Mouse (Mus musculus) MEL (cell line): ENCODE data around the gene Trim23. TPM values are rescaled to one million over a fixed set of nuclear protein-coding genes. Genes with fewer than 3 reads are reported as not detected.
A peak's percentile ranks its signal among the peaks of the same experiment; 100 is the strongest.

Experiments used
- DNase-seq: peaks from one replicate; pipeline ENCODE4 v3.0.0; 2011; ENCODE audit warnings: low read depth, low spot score
- H3K27ac ChIP-seq: 2 replicates; pipeline ENCODE4 v1.5.1; 2012; ENCODE audit warnings: low read depth, mild to moderate bottlenecking, control low read depth, low read length, moderate library complexity; ENCODE audit not compliant: control insufficient read depth
- H3K27me3 ChIP-seq, 2 experiments: fragments of 150-350 bp in 1 of 2; sonication (generic) in 1 of 2; 2 replicates each; pipeline ENCODE4 v1.6.1; 2012; ENCODE audit warnings: low read length in 2 of 2, mild to moderate bottlenecking in 2 of 2, improper control_type of control experiment in 1 of 2, moderate library complexity in 1 of 2; ENCODE audit not compliant: insufficient read depth in 2 of 2, control insufficient read depth in 1 of 2
- H3K36me3 ChIP-seq, 2 experiments: 2 replicates each; pipeline ENCODE4 v1.6.1; 2012 to 2014; ENCODE audit warnings: low read length in 2 of 2, improper control_type of control experiment in 1 of 2, inconsistent platforms in 1 of 2, mild to moderate bottlenecking in 1 of 2; ENCODE audit not compliant: insufficient read depth in 2 of 2, control insufficient read depth in 1 of 2
- H3K4me1 ChIP-seq, 2 experiments: fragments of 150-350 bp in 1 of 2; sonication (generic) in 1 of 2; 2 replicates each; pipeline ENCODE4 v1.6.1; 2012; ENCODE audit warnings: low read length in 2 of 2, improper control_type of control experiment in 1 of 2, mild to moderate bottlenecking in 1 of 2; ENCODE audit not compliant: insufficient read depth in 2 of 2, control insufficient read depth in 1 of 2
- H3K4me3 ChIP-seq, 2 experiments: fragments of 150-350 bp in 1 of 2; sonication (generic) in 1 of 2; 2 replicates each; pipeline ENCODE4 v1.5.1; 2012; ENCODE audit warnings: low read depth in 2 of 2, low read length in 2 of 2, mild to moderate bottlenecking in 2 of 2, moderate library complexity in 2 of 2, control low read depth in 1 of 2, improper control_type of control experiment in 1 of 2; ENCODE audit not compliant: control insufficient read depth in 1 of 2, insufficient read depth in 1 of 2
- H3K79me2 ChIP-seq: 2 replicates; pipeline ENCODE4 v1.6.1; 2012; ENCODE audit warnings: mild to moderate bottlenecking, low read length, moderate library complexity; ENCODE audit not compliant: control insufficient read depth, poor library complexity, insufficient read depth
- H3K9ac ChIP-seq: 2 replicates; pipeline ENCODE4 v1.6.1; 2012; ENCODE audit warnings: low read depth, mild to moderate bottlenecking, control low read depth, low read length, moderate library complexity; ENCODE audit not compliant: control insufficient read depth, poor library complexity, severe bottlenecking
- H3K9me3 ChIP-seq: fragments of 150-350 bp; sonication (generic); replicated peaks from 2 replicates; pipeline ENCODE4 v1.6.1; 2012; ENCODE audit warnings: mild to moderate bottlenecking, low read length, improper control_type of control experiment, moderate library complexity; ENCODE audit not compliant: insufficient read depth
- CTCF ChIP-seq, 3 experiments: IDR thresholded peaks in 2 of 3; conservative IDR thresholded peaks in 1 of 3; 2 replicates each; pipeline ENCODE4 v1.5.1; 2011 to 2012; ENCODE audit warnings: low read length in 3 of 3, low read depth in 2 of 3, mild to moderate bottlenecking in 2 of 3, improper control_type of control experiment in 1 of 3, inconsistent platforms in 1 of 3, mixed read lengths in 1 of 3, moderate library complexity in 1 of 3; ENCODE audit not compliant: control insufficient read depth in 1 of 3, insufficient read depth in 1 of 3, poor library complexity in 1 of 3, severe bottlenecking in 1 of 3
- ELF1 ChIP-seq: IDR thresholded peaks from 2 replicates; pipeline ENCODE4 v1.6.1; 2014; ENCODE audit warnings: low read depth, mild to moderate bottlenecking, inconsistent platforms, low read length, improper control_type of control experiment, moderate library complexity
- GATA1 ChIP-seq: IDR thresholded peaks from 2 replicates; pipeline ENCODE4 v1.6.1; 2011; ENCODE audit warnings: low read depth, low read length, improper control_type of control experiment
- JUND ChIP-seq: IDR thresholded peaks from 2 replicates; pipeline ENCODE4 v1.6.1; 2011; ENCODE audit warnings: low read depth, mild to moderate bottlenecking, improper control_type of control experiment, low read length
- RAD21 ChIP-seq: IDR thresholded peaks from 2 replicates; pipeline ENCODE4 v1.6.1; 2011; ENCODE audit warnings: mild to moderate bottlenecking, low read depth, low read length, improper control_type of control experiment
- polyA plus RNA-seq, 2 experiments: library from polyadenylated mRNA; stranded (reverse) in 1 of 2; unstranded in 1 of 2; fragments of >175 nt in 1 of 2; fragments of >200 nt in 1 of 2; gene quantifications; 2 replicates each; pipeline versions ENCODE4 v1.2.1 to v1.2.4; 2012; ENCODE audit warnings: low replicate concordance in 2 of 2, low read depth in 1 of 2; ENCODE audit not compliant: insufficient read length in 2 of 2, insufficient read depth in 1 of 2, missing spikeins in 1 of 2
- total RNA-seq: library from RNA; depleted of rRNA; stranded (reverse); fragments of 300-350 nt; gene quantifications from 2 replicates; pipeline ENCODE4 v1.2.3, GENCODE M21; 2012; rRNA removed

The Trim23 gene
- total and polyA plus RNA-seq, 3 experiments = 5.8 to 8.5 TPM; not detected in 1

GRCm38 (mm10) chr13:104229181-104229580 lies 50.6 kb downstream of the Trim23 start:
- H3K4me1 ChIP-seq = peaks cover 3 to 8% of the 10 kb centered on the region in 2 experiments
- H3K36me3 ChIP-seq = peaks cover 0 to 23% of the 10 kb centered on the region in 2 experiments; a peak in 3 of 4 replicates
- H3K4me3 ChIP-seq = peak overlapping the region; percentile 48 to 83
- H3K79me2 ChIP-seq = peaks cover 27% of the 10 kb centered on the region
- peak overlapping the region; percentile 96 for H3K9ac ChIP-seq
- no peak for DNase-seq
- H3K9me3 ChIP-seq = no peaks in the 10 kb centered on the region
- peak overlapping the region; percentile 76 for H3K27ac ChIP-seq
- H3K27me3 ChIP-seq = no peaks in the 10 kb centered on the region
- no peak for TF ChIP-seq ELF1
- no peak for TF ChIP-seq CTCF (IDR thresholded peaks at IDR 0.05 in 2 of 3, conservative IDR thresholded peaks at IDR 0.05 in 1 of 3; ENCODE audit: control insufficient read depth in 1 of 3, insufficient read depth in 1 of 3, low read depth in 2 of 3, low read length in 3 of 3, poor library complexity in 1 of 3, severe bottlenecking in 1 of 3)
- TF ChIP-seq RAD21 = no peak
- TF ChIP-seq GATA1 = no peak
- no peak for TF ChIP-seq JUND
- TF ChIP-seq, all 39 proteins: peak for 0

Other genes with a start within 250 kb of the Trim23 start
- gene Nln, start 69.2 kb upstream of the Trim23 start, total RNA-seq = 14.2 and 15.4 TPM in 2 replicates
- gene Nln, start 69.2 kb upstream of the Trim23 start, polyA plus RNA-seq = 100 to 1,000 TPM in 1 of 2 experiments, 10 to 100 TPM in 1; 16.1 to 229 TPM
- 0.03 TPM in 1 of 2 replicates, not detected in the other for gene Sgtb, start 69.1 kb upstream of the Trim23 start, total RNA-seq
- gene Sgtb, start 69.1 kb upstream of the Trim23 start, polyA plus RNA-seq = under 1 TPM in 1 of 2 experiments, not detected in 1; 0.11 TPM
- gene Trappc13, start 328 bp upstream of the Trim23 start, total RNA-seq = 33.4 and 33.5 TPM in 2 replicates
- gene Trappc13, start 328 bp upstream of the Trim23 start, polyA plus RNA-seq = 10 to 100 TPM in 1 of 2 experiments, not detected in 1; 28.3 TPM
- gene Cenpk, start 49.8 kb downstream of the Trim23 start, total RNA-seq = 18.5 and 20.3 TPM in 2 replicates
- 100 to 1,000 TPM in 1 of 2 experiments, 1 to 10 TPM in 1; 8.9 to 408 TPM for gene Cenpk, start 49.8 kb downstream of the Trim23 start, polyA plus RNA-seq
- gene Ppwd1, start 50.0 kb downstream of the Trim23 start, total RNA-seq = 16.2 and 17.1 TPM in 2 replicates
- 10 to 100 TPM in 1 of 2 experiments, not detected in 1; 16.0 TPM for gene Ppwd1, start 50.0 kb downstream of the Trim23 start, polyA plus RNA-seq
- 0.03 and 0.08 TPM in 2 replicates for gene Adamts6, start 109.0 kb downstream of the Trim23 start, total RNA-seq
- under 1 TPM in 1 of 2 experiments, not detected in 1; 0.03 TPM for gene Adamts6, start 109.0 kb downstream of the Trim23 start, polyA plus RNA-seq